Mouse (Mus musculus): ENCODE data around the gene Spns1. TPM values are rescaled to one million over a fixed set of nuclear protein-coding genes. Genes with fewer than 3 reads are reported as not detected.
A peak's percentile ranks its signal among the peaks of the same experiment; 100 is the strongest.
"Not testable (repeated sequence)": the region's sequence is repeated elsewhere in the genome, so short reads cannot be mapped to it uniquely, and the experiment has no call there.

Gene Spns1
- polyA plus RNA-seq, 1 experiment from 2014 or later = 47.7 TPM

GRCm38 (mm10) chr7:126332691-126333090, 44.6 kb downstream of the Spns1 start:
- 56% methylated on average over 3 of the region's 3 CpGs for WGBS
- H3K9me3 ChIP-seq (ENCODE audit: control insufficient read depth) = no peaks in the 10 kb centered on the region
- H3K36me3 ChIP-seq (ENCODE audit: control insufficient read depth, insufficient read depth) = no peaks in the 10 kb centered on the region
- no peak overlapping the region for H3K4me3 ChIP-seq (ENCODE audit: low read depth, low read length)
- no peak overlapping the region for H3K27ac ChIP-seq (ENCODE audit: low read depth, low read length)
- no peaks in the 10 kb centered on the region for H3K27me3 ChIP-seq (replicated peaks; ENCODE audit: control insufficient read depth, insufficient read depth, low read length)
- no peak for ATAC-seq
- peak; percentile 28 for TF ChIP-seq CTCF (IDR thresholded peaks at IDR 0.05; ENCODE audit: low read depth)
- H3K4me1 ChIP-seq (replicated peaks; ENCODE audit: control insufficient read depth, insufficient read depth, low read length) = no peaks in the 10 kb centered on the region
- H3K4me2 ChIP-seq (replicated peaks; ENCODE audit: low read depth) = no peak overlapping the region
- no peak overlapping the region for H3K9ac ChIP-seq (ENCODE audit: low read depth, low read length)

- no peak for TF ChIP-seq CTCF (IDR thresholded peaks at IDR 0.05; ENCODE audit: low read depth)
- 28% methylated on average over 2 of the region's 2 CpGs for WGBS
- no peak overlapping the region for H3K27ac ChIP-seq (ENCODE audit: low read depth, low read length)
- no peaks in the 10 kb centered on the region for H3K36me3 ChIP-seq (ENCODE audit: control insufficient read depth, insufficient read depth)
- no peaks in the 10 kb centered on the region for H3K9me3 ChIP-seq (ENCODE audit: control insufficient read depth)
- H3K9ac ChIP-seq (ENCODE audit: low read depth, low read length) = no peak overlapping the region
- no peaks in the 10 kb centered on the region for H3K4me1 ChIP-seq (replicated peaks; ENCODE audit: control insufficient read depth, insufficient read depth, low read length)
- H3K4me2 ChIP-seq (replicated peaks; ENCODE audit: low read depth) = no peak overlapping the region
- H3K27me3 ChIP-seq (replicated peaks; ENCODE audit: control insufficient read depth, insufficient read depth, low read length) = no peaks in the 10 kb centered on the region
- no peak for ATAC-seq
- H3K4me3 ChIP-seq (ENCODE audit: low read depth, low read length) = no peak overlapping the region
Observed at GRCm38 (mm10) chr7:126330693-126331092, 46.6 kb downstream of the Spns1 start.

GRCm38 (mm10) chr7:126329907-126330645, 47.2 kb downstream of the Spns1 start:
- WGBS = 75% methylated on average over 9 of the region's 9 CpGs
- H3K36me3 ChIP-seq (ENCODE audit: control insufficient read depth, insufficient read depth) = no peaks in the 10 kb centered on the region

GRCm38 (mm10) chr7:126328848-126329247, 48.4 kb downstream of the Spns1 start:
- H3K4me1 ChIP-seq (replicated peaks; ENCODE audit: control insufficient read depth, insufficient read depth, low read length); ATAC-seq; H3K36me3 ChIP-seq (ENCODE audit: control insufficient read depth, insufficient read depth); H3K9ac ChIP-seq (ENCODE audit: low read depth, low read length); H3K27me3 ChIP-seq (replicated peaks; ENCODE audit: control insufficient read depth, insufficient read depth, low read length); H3K4me2 ChIP-seq (replicated peaks; ENCODE audit: low read depth); H3K4me3 ChIP-seq (ENCODE audit: low read depth, low read length); H3K9me3 ChIP-seq (ENCODE audit: control insufficient read depth); H3K27ac ChIP-seq (ENCODE audit: low read depth, low read length): not testable (repeated sequence)
- WGBS = 88% methylated on average over 5 of the region's 6 CpGs

More at GRCm38 (mm10) chr7:126329907-126330645, 47.2 kb downstream of the Spns1 start:
- Histone ChIP-seq H3K4me3 (ENCODE audit: low read depth, low read length) (no peak overlapping the region), H3K27me3 (replicated peaks; ENCODE audit: control insufficient read depth, insufficient read depth, low read length) (no peaks in the 10 kb centered on the region), H3K4me2 (replicated peaks; ENCODE audit: low read depth) (no peak overlapping the region), H3K4me1 (replicated peaks; ENCODE audit: control insufficient read depth, insufficient read depth, low read length) (no peaks in the 10 kb centered on the region), H3K9me3 (ENCODE audit: control insufficient read depth) (no peaks in the 10 kb centered on the region), H3K27ac (ENCODE audit: low read depth, low read length) (no peak overlapping the region), H3K9ac (ENCODE audit: low read depth, low read length) (no peak overlapping the region)
- TF ChIP-seq CTCF (IDR thresholded peaks at IDR 0.05; ENCODE audit: low read depth) = no peak
- ATAC-seq = no peak

- H3K27ac ChIP-seq (ENCODE audit: low read depth, low read length); H3K4me2 ChIP-seq (replicated peaks; ENCODE audit: low read depth); H3K27me3 ChIP-seq (replicated peaks; ENCODE audit: control insufficient read depth, insufficient read depth, low read length); H3K9ac ChIP-seq (ENCODE audit: low read depth, low read length); H3K36me3 ChIP-seq (ENCODE audit: control insufficient read depth, insufficient read depth); H3K4me3 ChIP-seq (ENCODE audit: low read depth, low read length); H3K9me3 ChIP-seq (ENCODE audit: control insufficient read depth); H3K4me1 ChIP-seq (replicated peaks; ENCODE audit: control insufficient read depth, insufficient read depth, low read length); ATAC-seq: not testable (repeated sequence)
- WGBS = 26% methylated on average over 9 of the region's 9 CpGs
Observed at GRCm38 (mm10) chr7:126325576-126326273, 51.5 kb downstream of the Spns1 start.

- no peak overlapping the region for H3K27ac ChIP-seq (ENCODE audit: low read depth, low read length)
- no peak overlapping the region for H3K4me3 ChIP-seq (ENCODE audit: low read depth, low read length)
- 14% methylated on average over 3 of the region's 3 CpGs for WGBS
- H3K36me3 ChIP-seq (ENCODE audit: control insufficient read depth, insufficient read depth) = no peaks in the 10 kb centered on the region
- no peak overlapping the region for H3K9ac ChIP-seq (ENCODE audit: low read depth, low read length)
- no peaks in the 10 kb centered on the region for H3K27me3 ChIP-seq (replicated peaks; ENCODE audit: control insufficient read depth, insufficient read depth, low read length)
- H3K9me3 ChIP-seq (ENCODE audit: control insufficient read depth) = no peaks in the 10 kb centered on the region
- no peak for TF ChIP-seq CTCF (IDR thresholded peaks at IDR 0.05; ENCODE audit: low read depth)
- no peak overlapping the region for H3K4me2 ChIP-seq (replicated peaks; ENCODE audit: low read depth)
- H3K4me1 ChIP-seq (replicated peaks; ENCODE audit: control insufficient read depth, insufficient read depth, low read length) = no peaks in the 10 kb centered on the region
- ATAC-seq = no peak
Observed at GRCm38 (mm10) chr7:126324791-126325190, 52.5 kb downstream of the Spns1 start.
